Mouse (Mus musculus) neural tube, embryonic 11.5 days (tissue): Measurements from ENCODE around the gene Kif5c. TPM values are rescaled to one million over a fixed set of nuclear protein-coding genes. Genes with fewer than 3 reads are reported as not detected.

Experiments used
- ATAC-seq: fragments of 200-750 bp; cut with Nextera tagmentation; 2 replicates; pipeline ENCODE4 v1.8.0; 2017; ENCODE audit warnings: moderate number of reproducible peaks, mild to moderate bottlenecking, moderate TSS enrichment, moderate library complexity; ENCODE audit not compliant: insufficient read depth, low FRiP score, low TSS enrichment
- DNase-seq: peaks from one replicate; pipeline ENCODE4 v3.0.0-alpha.2; 2015; ENCODE audit warnings: low spot score
- H3K27ac ChIP-seq: fragments of 300-500 bp; sonication (generic); 2 replicates; pipeline ENCODE4 v1.5.1; 2014; ENCODE audit warnings: low read depth, mild to moderate bottlenecking, low read length
- H3K27me3 ChIP-seq: fragments of 300-500 bp; sonication (generic); 2 replicates; pipeline ENCODE4 v1.6.1; 2014; ENCODE audit warnings: mild to moderate bottlenecking, low read length, mixed read lengths; ENCODE audit not compliant: control insufficient read depth, insufficient read depth
- H3K36me3 ChIP-seq: fragments of 300-500 bp; sonication (generic); 2 replicates; pipeline ENCODE4 v1.6.1; 2014; ENCODE audit warnings: mild to moderate bottlenecking, low read length, moderate library complexity, mixed read lengths; ENCODE audit not compliant: control insufficient read depth, insufficient read depth
- H3K4me1 ChIP-seq: fragments of 300-500 bp; sonication (generic); 2 replicates; pipeline ENCODE4 v1.6.1; 2014; ENCODE audit warnings: low read length, mixed read lengths; ENCODE audit not compliant: control insufficient read depth, insufficient read depth
- H3K4me2 ChIP-seq: fragments of 300-500 bp; sonication (generic); 2 replicates; pipeline ENCODE4 v1.6.1; 2014; ENCODE audit warnings: low read depth, mild to moderate bottlenecking, moderate library complexity
- H3K4me3 ChIP-seq: fragments of 300-500 bp; sonication (generic); 2 replicates; pipeline ENCODE4 v1.5.1; 2014; ENCODE audit warnings: low read depth, low read length
- H3K9ac ChIP-seq: fragments of 300-500 bp; sonication (generic); 2 replicates; pipeline ENCODE4 v1.6.1; 2014; ENCODE audit warnings: mild to moderate bottlenecking, low read length
- H3K9me3 ChIP-seq: fragments of 300-500 bp; sonication (generic); 2 replicates; pipeline ENCODE4 v1.6.1; 2016; ENCODE audit warnings: low read length; ENCODE audit not compliant: control insufficient read depth
- WGBS: fragments of 180-500 bp; shearing (Covaris S2); extraction: QIAGEN DNeasy Blood & Tissue Kit; methylation state at CpG from one replicate; pipeline ENCODE4 v1.1.7; 2014; 5-methylcytosine and 5-hydroxymethylcytosine counted together
- polyA plus RNA-seq: library from polyadenylated mRNA; unstranded; fragments of >200 nt; fragmentation: Nextera tagmentation; extraction: Ambion mirVana; gene quantifications from 2 replicates; pipeline ENCODE4 v1.2.1, GENCODE M21; 2014

The Kif5c gene
- polyA plus RNA-seq, 1 experiment from 2014 or later, result 122 TPM

DNA sequence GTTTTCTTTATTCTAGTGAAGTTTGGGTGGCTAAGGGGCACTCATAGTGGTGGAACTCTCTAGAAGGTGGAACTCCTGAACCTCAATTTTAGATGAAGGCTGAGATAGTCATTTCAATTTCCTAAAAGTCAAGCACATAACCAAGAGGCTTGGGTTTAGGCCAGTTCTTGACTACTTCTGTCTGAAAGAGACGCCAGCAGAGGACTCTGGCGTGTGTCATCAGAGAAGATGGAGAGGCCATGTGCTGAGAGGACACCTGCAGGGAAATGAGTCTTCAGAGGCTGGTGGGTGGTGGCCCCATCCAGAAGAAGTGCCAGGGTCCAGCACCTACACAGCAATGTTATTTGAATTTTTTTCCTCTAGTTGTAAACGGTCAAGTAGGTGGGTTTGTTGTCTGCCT, 42.8 kb downstream of the Kif5c start:
- H3K4me1 ChIP-seq, result no peaks in the 10 kb centered on the region
- no peaks in the 10 kb centered on the region for H3K36me3 ChIP-seq
- no peak overlapping the region for H3K9ac ChIP-seq
- no peak overlapping the region for H3K4me3 ChIP-seq
- H3K9me3 ChIP-seq, result no peaks in the 10 kb centered on the region
- no peak for DNase-seq
- ATAC-seq, result no peak
- WGBS, result 85% methylated on average over 3 of the region's 3 CpGs
- no peak overlapping the region for H3K27ac ChIP-seq
- H3K27me3 ChIP-seq, result no peaks in the 10 kb centered on the region
- no peak overlapping the region for H3K4me2 ChIP-seq

DNA sequence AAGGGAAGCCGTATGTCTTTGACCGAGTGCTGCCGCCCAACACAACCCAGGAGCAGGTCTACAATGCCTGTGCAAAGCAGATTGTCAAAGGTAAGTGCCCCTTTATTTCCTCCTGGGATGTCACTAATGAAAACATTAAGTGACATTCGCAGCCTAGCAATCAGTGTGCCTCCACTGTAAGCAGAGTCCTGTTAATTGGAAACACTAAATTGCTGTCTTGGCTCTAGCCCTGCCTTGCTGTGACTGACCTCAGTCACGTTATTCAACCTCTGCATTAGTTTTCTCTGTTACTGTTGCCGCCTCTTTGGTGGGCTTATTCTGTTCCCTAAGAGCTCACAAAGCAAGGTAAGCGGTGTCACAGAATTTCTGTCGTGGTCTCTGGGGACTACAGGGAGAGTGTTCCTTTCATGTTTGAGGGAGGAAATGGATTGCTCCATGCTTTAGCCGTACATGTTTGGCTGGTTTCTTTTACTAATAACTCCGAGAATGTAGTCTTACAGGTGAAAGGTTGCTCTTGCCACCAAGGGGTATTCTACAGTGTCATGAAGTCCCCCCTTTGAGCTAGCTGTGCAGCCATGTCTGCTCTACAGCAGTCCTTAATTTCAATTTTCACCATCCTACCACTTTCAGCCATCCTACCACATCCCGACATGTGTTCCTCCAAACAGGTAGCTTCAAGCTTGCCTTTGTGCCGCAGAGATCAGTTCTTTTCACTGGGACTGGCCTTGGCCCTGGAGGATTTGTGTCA, 52.8 kb downstream of the Kif5c start:
- Histone ChIP-seq H3K4me2 (no peak overlapping the region), H3K9me3 (no peaks in the 10 kb centered on the region), H3K9ac (no peak overlapping the region), H3K27ac (no peak overlapping the region), H3K4me1 (peaks cover 15% of the 10 kb centered on the region; the same call in 1 of the 2 replicates), H3K27me3 (no peaks in the 10 kb centered on the region), H3K36me3 (no peaks in the 10 kb centered on the region), H3K4me3 (no peak overlapping the region)
- WGBS, result 73% methylated on average over 12 of the region's 12 CpGs
- DNase-seq (no peak), ATAC-seq (no peak)

DNA sequence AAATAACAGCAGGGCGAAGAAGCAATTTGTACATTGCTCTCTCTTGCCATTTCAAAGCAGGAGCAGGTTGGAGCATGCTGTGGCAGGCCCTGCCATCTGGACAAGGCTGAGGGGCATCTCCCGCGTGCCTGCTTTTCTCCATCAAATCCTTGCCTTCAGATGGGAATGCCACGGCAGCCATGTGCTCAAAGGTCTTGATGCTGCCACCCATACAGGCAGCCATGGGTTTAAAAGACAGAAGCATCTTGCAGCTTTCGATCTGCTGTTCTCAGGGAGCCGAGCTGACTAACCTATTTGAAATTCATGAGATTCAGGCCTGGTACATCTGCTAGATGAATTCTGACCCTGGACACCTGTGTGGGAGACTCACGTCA, 53.4 kb downstream of the Kif5c start:
- no peak for ATAC-seq

DNA sequence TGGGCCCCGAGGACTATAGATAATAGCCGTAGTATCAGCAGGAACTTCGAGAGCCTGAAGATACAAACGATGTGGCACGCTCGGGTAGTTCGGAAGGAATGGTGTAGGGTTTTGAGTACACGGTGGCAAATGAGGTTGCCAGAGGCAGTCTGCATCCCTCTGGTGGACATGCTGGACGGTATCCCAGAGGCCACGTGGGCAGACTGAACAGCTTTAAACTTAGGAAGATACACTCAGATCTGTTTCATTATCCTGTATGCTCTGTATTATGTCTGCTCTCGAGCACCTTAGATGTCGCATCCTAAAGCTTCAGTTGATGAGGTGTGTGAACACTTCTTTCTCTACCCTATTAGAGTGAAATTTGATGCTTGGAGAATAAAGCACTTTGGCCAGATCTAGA, 56.9 kb downstream of the Kif5c start:
- no peak overlapping the region for H3K9ac ChIP-seq
- H3K27ac ChIP-seq, result no peak overlapping the region
- H3K4me1 ChIP-seq, result peaks cover 23% of the 10 kb centered on the region
- H3K36me3 ChIP-seq, result no peaks in the 10 kb centered on the region
- ATAC-seq (no peak), DNase-seq (no peak)
- H3K4me2 ChIP-seq, result no peak overlapping the region
- WGBS, result 91% methylated on average over 12 of the region's 12 CpGs
- no peak overlapping the region for H3K4me3 ChIP-seq
- no peaks in the 10 kb centered on the region for H3K27me3 ChIP-seq
- H3K9me3 ChIP-seq, result no peaks in the 10 kb centered on the region

More for the DNA sequence above, 53.4 kb downstream of the Kif5c start:
- H3K9ac ChIP-seq, result no peak overlapping the region
- peaks cover 15% of the 10 kb centered on the region; the same call in 1 of the 2 replicates for H3K4me1 ChIP-seq
- H3K4me3 ChIP-seq, result no peak overlapping the region
- 66% methylated on average over 7 of the region's 7 CpGs for WGBS
- no peak for DNase-seq
- H3K27ac ChIP-seq, result no peak overlapping the region
- H3K36me3 ChIP-seq, result no peaks in the 10 kb centered on the region
- no peaks in the 10 kb centered on the region for H3K27me3 ChIP-seq
- no peak overlapping the region for H3K4me2 ChIP-seq
- no peaks in the 10 kb centered on the region for H3K9me3 ChIP-seq

DNA sequence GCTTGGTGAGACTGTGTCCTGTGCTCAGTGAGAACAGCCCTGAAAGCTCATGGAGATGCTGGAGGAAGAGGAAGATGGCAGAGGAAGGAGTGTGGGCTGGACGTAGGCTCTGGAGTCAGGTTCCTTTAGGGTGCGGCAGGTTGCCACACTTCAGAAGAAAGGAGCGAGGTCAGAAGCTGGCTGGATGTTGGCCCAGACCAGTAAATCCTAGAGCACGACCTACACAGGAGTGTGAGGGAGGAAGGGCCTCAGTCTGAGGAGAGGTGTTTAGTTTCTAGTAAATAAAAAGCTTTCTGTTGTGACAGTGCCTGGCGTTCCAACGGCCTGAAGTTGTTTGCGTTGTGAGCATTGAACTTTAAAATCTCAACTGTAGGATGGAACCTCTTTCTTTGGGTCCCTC, 59.3 kb downstream of the Kif5c start:
- DNase-seq (no peak), ATAC-seq (no peak)
- Histone ChIP-seq H3K27ac (no peak overlapping the region; the same call in 1 of the 2 replicates), H3K9me3 (no peaks in the 10 kb centered on the region), H3K4me3 (no peak overlapping the region), H3K4me1 (peaks cover 12% of the 10 kb centered on the region), H3K9ac (no peak overlapping the region), H3K27me3 (no peaks in the 10 kb centered on the region), H3K36me3 (no peaks in the 10 kb centered on the region), H3K4me2 (no peak overlapping the region)
- 84% methylated on average over 7 of the region's 7 CpGs for WGBS

DNA sequence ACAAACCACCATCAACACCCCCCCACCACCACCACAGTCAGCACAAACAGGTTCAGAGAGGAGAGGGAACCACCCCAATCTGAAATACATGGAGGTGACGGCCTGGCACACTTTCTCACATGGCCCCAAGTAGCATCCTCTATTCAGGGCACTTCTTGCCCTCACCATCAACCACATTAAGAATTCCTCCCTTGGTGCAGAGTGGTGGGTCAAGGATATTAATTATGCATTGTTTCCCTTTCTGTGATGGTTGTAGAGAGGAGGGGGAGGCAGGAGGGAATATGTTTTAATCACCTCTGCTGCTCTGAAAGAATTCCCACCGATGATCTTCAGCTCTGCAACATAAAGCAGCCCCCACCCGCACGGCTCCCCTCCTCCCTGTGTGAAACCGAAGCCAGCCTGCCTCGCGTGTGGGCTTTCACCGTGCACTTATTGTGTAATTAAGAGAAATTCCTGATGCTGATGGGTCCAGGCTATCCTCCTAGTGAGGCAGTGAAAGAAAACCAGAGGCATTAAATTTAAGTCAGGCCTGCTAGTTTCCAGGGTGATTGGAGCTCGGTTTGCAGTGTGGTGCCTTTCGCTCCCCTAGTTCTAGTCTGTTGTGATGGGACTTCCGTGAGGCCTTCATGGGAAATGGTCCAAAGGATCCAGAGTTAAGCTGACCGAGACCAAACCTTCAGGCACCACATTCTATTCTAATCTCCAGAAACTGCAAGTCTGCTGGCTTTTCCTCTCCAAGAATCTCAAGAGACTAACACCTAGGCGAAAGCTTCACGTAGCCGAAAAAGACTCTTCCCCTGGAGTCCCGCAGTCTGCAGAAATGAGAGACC, 60.3 kb downstream of the Kif5c start:
- no peaks in the 10 kb centered on the region for H3K36me3 ChIP-seq
- H3K4me1 ChIP-seq, result peaks cover 17% of the 10 kb centered on the region
- no peak for DNase-seq
- no peak overlapping the region for H3K9ac ChIP-seq
- H3K27me3 ChIP-seq, result no peaks in the 10 kb centered on the region
- no peaks in the 10 kb centered on the region for H3K9me3 ChIP-seq
- no peak overlapping the region for H3K4me3 ChIP-seq
- ATAC-seq, result peak; percentile 49; the same call in 1 of the 2 replicates
- 71% methylated on average over 16 of the region's 16 CpGs for WGBS
- peak overlapping the region; percentile 68; the same call in 1 of the 2 replicates for H3K27ac ChIP-seq
- no peak overlapping the region for H3K4me2 ChIP-seq

DNA sequence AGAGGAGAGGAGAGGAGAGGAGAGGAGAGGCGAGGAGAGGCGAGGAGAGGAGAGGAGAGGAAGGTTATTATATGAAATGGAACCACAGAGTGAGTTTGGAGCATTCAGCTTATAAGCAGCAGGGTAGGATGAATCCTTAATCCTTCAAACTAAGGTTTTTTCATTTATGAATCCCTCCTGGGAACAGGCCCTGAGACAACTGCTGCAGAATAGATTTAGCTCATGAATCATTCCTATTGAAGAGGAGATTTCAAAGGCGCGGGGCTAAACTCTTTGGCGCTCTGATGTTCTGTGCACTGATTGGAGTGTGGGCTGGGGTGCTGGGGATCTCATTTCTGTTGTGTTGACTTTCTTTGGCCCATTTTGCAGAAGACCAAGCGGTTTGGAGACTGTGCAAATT, 63.7 kb downstream of the Kif5c start:
- H3K4me1 ChIP-seq, result peaks cover 17% of the 10 kb centered on the region
- DNase-seq, result no peak
- H3K4me3 ChIP-seq, result no peak overlapping the region
- no peak overlapping the region for H3K4me2 ChIP-seq
- H3K27me3 ChIP-seq, result no peaks in the 10 kb centered on the region
- no peak overlapping the region for H3K9ac ChIP-seq
- ATAC-seq, result no peak
- no peak overlapping the region for H3K27ac ChIP-seq
- no peaks in the 10 kb centered on the region for H3K9me3 ChIP-seq
- 79% methylated on average over 6 of the region's 6 CpGs for WGBS
- peaks cover 3% of the 10 kb centered on the region; the same call in 1 of the 2 replicates for H3K36me3 ChIP-seq

DNA sequence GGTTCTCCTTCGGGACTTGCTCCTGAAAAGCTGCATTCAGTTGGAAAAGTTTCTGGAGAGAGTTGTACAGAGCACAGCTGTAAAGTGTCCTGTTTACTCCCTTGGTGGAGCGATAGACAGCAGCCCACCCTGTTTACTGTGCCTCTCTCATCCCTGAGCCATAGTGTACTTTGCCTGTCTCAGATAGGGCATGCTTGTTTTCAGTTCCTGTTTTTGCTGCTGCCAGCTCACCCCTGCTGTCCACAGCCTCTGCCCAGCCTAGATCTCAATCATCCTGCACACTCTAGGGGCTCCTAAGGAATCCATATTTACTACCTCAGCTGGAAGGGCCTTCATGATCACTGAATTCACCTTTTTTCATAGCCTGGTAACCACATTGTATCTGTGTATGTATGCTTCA, 65.7 kb downstream of the Kif5c start:
- Histone ChIP-seq H3K4me1 (peaks cover 5% of the 10 kb centered on the region; the same call in 1 of the 2 replicates), H3K9ac (no peak overlapping the region), H3K4me2 (no peak overlapping the region), H3K36me3 (peaks cover 3% of the 10 kb centered on the region; the same call in 1 of the 2 replicates), H3K27me3 (no peaks in the 10 kb centered on the region), H3K9me3 (no peaks in the 10 kb centered on the region), H3K4me3 (no peak overlapping the region), H3K27ac (no peak overlapping the region)
- ATAC-seq (no peak), DNase-seq (no peak)
- 79% methylated on average over 2 of the region's 2 CpGs for WGBS
